Mouse (Mus musculus) hindbrain, embryonic 12.5 days (tissue): ENCODE results near the gene Fbxl17. TPM values are rescaled to one million over a fixed set of nuclear protein-coding genes. Genes with fewer than 3 reads are reported as not detected.

Experiments used
- ATAC-seq: fragments of 200-750 bp; cut with Nextera tagmentation; 2 replicates; pipeline ENCODE4 v1.8.0; 2017; ENCODE audit warnings: moderate TSS enrichment; ENCODE audit not compliant: low FRiP score
- H3K27ac ChIP-seq: fragments of 300-500 bp; sonication (generic); 2 replicates; pipeline ENCODE4 v1.5.1; 2016; ENCODE audit warnings: mild to moderate bottlenecking
- H3K27me3 ChIP-seq: fragments of 300-500 bp; sonication (generic); 2 replicates; pipeline ENCODE4 v1.6.1; 2016; ENCODE audit warnings: mild to moderate bottlenecking
- H3K36me3 ChIP-seq: fragments of 300-500 bp; sonication (generic); 2 replicates; pipeline ENCODE4 v1.6.1; 2016; ENCODE audit warnings: mild to moderate bottlenecking
- H3K4me1 ChIP-seq: fragments of 300-500 bp; sonication (generic); 2 replicates; pipeline ENCODE4 v1.6.1; 2016
- H3K4me2 ChIP-seq: fragments of 300-500 bp; sonication (generic); replicated peaks from 2 replicates; pipeline ENCODE4 v1.6.1; 2016; ENCODE audit warnings: mild to moderate bottlenecking
- H3K4me3 ChIP-seq: fragments of 300-500 bp; sonication (generic); 2 replicates; pipeline ENCODE4 v1.5.1; 2016; ENCODE audit warnings: mild to moderate bottlenecking
- H3K9ac ChIP-seq: fragments of 300-500 bp; sonication (generic); 2 replicates; pipeline ENCODE4 v1.6.1; 2016; ENCODE audit warnings: mild to moderate bottlenecking, moderate library complexity
- H3K9me3 ChIP-seq: fragments of 300-500 bp; sonication (generic); replicated peaks from 2 replicates; pipeline ENCODE4 v1.6.1; 2016; ENCODE audit warnings: mild to moderate bottlenecking
- WGBS: fragments of 180-500 bp; shearing (Covaris S2); methylation state at CpG from one replicate; pipeline ENCODE4 v1.1.7; 2016; 5-methylcytosine and 5-hydroxymethylcytosine counted together
- polyA plus RNA-seq: library from polyadenylated mRNA; unstranded; fragments of >200 nt; fragmentation: Nextera tagmentation; extraction: Ambion mirVana; gene quantifications from 2 replicates; pipeline ENCODE4 v1.2.1, GENCODE M21; 2016

The Fbxl17 gene
- polyA plus RNA-seq, 1 experiment from 2014 or later, result 10.3 TPM

DNA sequence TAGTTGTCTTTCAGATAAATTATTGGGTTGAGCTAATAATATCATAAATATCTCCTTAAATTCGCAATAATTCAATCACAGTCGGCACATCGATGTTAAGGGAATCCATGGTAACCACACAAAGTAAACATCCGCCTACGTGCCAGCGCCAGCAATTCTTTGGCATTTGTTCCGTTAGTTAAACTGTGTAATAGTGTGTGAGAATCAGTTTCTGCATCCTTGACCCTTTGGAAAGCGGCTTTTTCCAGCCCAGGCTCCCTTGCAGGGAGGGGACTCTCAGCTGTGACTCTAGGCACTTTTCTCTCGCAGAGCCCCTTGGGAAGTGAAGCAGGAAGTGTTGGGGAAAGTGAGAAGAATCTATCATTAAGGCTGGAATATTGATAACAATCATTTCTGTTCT is 314.3 kb downstream of the Fbxl17 start:
- H3K27me3 ChIP-seq, result peaks cover 7% of the 10 kb centered on the region
- H3K4me3 ChIP-seq, result no peak overlapping the region
- H3K4me1 ChIP-seq, result peaks cover 13% of the 10 kb centered on the region
- no peaks in the 10 kb centered on the region for H3K36me3 ChIP-seq
- H3K27ac ChIP-seq, result no peak overlapping the region
- no peaks in the 10 kb centered on the region for H3K9me3 ChIP-seq
- no peak overlapping the region for H3K9ac ChIP-seq
- peak overlapping the region; percentile 31 for H3K4me2 ChIP-seq
- WGBS, result 37% methylated on average over 9 of the region's 9 CpGs
- ATAC-seq, result 0 out of 2 replicates have a peak, but pooled peaks have one; percentile 54

DNA sequence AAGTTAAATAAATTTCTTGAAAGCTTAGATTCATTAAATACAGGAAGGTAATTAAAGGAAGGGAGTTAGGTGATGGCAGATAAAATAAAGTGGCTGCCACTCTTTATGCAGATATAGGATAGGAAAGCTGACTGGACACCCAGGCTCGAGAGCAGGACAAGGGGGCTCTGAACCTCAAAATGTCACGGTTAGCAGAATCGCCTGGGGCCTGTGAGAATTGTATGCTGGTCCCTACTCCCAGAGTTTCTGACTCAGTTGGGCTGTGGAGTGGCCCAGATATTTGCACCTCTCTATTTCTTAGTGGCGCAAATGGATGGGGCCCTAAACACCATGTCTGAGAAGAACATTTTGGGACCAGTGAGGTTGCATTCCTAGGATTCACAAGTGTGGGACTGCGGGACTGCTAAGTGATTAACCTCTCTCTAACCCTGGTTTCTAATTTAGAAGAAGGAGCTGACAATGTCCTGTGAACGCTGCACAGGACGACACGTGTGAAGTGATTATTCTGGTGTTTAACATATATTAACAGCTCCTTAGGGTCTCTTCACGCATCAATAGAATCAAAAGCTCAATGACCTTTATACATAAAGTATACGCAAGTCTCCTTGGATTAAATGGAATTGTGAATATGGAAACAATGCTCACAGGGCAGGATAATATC is 314.8 kb downstream of the Fbxl17 start:
- 40% methylated on average over 10 of the region's 10 CpGs for WGBS
- Histone ChIP-seq H3K4me3 (no peak overlapping the region), H3K4me1 (peaks cover 13% of the 10 kb centered on the region), H3K9me3 (no peaks in the 10 kb centered on the region), H3K27ac (no peak overlapping the region), H3K27me3 (peaks cover 7% of the 10 kb centered on the region), H3K36me3 (no peaks in the 10 kb centered on the region), H3K4me2 (peak overlapping the region; percentile 31; the same call in 1 of the 2 replicates), H3K9ac (no peak overlapping the region)
- 0 out of 2 replicates have a peak, but pooled peaks have one; percentile 26 for ATAC-seq

DNA sequence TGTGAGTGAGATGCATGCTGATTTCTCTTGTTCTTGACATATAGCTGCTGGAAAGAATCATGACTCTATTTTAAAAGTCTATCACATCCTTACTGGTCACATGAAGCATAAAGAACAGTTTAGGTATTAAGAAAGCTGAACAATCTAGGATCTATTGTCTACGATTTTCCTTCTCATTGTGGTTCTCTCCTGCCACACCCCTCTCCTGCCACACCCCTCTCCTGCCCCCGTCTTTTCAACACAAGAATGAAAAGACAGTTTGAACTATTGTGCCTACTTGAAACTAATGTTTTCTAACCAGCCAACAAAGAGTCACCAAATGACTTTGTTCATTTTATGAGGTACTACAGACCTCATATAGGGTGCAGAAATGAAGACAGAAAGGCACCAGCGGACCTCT is 316.4 kb downstream of the Fbxl17 start:
- Histone ChIP-seq H3K4me3 (no peak overlapping the region), H3K27ac (no peak overlapping the region), H3K36me3 (no peaks in the 10 kb centered on the region), H3K27me3 (peaks cover 7% of the 10 kb centered on the region), H3K9ac (no peak overlapping the region), H3K4me1 (peaks cover 13% of the 10 kb centered on the region), H3K4me2 (no peak overlapping the region), H3K9me3 (no peaks in the 10 kb centered on the region)
- WGBS, result 55% methylated on average over 3 of the region's 3 CpGs
- no peak for ATAC-seq

DNA sequence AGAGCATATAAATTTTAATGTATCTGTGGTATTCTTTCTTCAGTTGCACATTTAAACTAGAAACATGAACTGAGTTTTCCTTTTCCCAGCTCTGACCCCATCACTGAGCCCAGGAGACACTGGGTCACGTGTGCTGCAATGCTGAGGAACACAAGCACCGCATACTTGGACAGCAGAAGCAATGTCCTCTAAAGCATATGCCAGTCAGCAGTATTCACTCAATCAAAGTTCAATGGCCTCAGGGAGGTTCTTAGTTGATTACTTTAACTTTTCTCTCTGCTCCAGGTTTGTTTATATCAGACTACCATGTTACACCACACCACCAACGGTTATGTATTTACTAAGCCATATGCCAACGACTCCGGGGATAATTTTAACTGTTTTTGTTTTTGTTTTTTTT is 318.2 kb downstream of the Fbxl17 start:
- H3K4me2 ChIP-seq, result no peak overlapping the region
- H3K4me3 ChIP-seq, result no peak overlapping the region
- ATAC-seq, result no peak
- peaks cover 7% of the 10 kb centered on the region for H3K27me3 ChIP-seq
- no peaks in the 10 kb centered on the region for H3K36me3 ChIP-seq
- H3K4me1 ChIP-seq, result peaks cover 13% of the 10 kb centered on the region
- H3K9ac ChIP-seq, result no peak overlapping the region
- no peaks in the 10 kb centered on the region for H3K9me3 ChIP-seq
- 84% methylated on average over 5 of the region's 5 CpGs for WGBS
- H3K27ac ChIP-seq, result no peak overlapping the region

DNA sequence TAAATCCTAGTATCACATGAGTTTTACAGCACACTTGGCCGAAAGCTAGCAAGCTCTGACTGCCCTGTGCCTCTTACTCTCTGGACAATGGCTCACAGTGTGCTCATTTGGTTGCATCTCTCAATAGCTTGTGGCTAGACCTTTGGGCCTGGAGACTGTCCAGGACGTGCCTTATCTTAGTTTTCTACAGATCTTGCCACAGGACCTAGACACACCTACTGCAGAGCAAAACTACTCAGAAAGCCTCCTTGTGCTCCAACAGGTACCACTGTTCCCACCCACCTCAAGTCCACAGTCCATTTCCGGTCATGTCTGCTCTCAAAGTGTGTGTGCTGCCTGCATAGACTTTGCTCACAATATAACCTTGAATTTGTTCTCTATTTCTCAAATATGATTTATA is 319.8 kb downstream of the Fbxl17 start:
- Histone ChIP-seq H3K36me3 (no peaks in the 10 kb centered on the region), H3K27me3 (peaks cover 4% of the 10 kb centered on the region; the same call in 1 of the 2 replicates), H3K9ac (no peak overlapping the region), H3K27ac (no peak overlapping the region), H3K9me3 (no peaks in the 10 kb centered on the region), H3K4me1 (peaks cover 11% of the 10 kb centered on the region), H3K4me2 (no peak overlapping the region), H3K4me3 (no peak overlapping the region)
- ATAC-seq, result no peak
- WGBS, result 88% methylated on average over 3 of the region's 3 CpGs

DNA sequence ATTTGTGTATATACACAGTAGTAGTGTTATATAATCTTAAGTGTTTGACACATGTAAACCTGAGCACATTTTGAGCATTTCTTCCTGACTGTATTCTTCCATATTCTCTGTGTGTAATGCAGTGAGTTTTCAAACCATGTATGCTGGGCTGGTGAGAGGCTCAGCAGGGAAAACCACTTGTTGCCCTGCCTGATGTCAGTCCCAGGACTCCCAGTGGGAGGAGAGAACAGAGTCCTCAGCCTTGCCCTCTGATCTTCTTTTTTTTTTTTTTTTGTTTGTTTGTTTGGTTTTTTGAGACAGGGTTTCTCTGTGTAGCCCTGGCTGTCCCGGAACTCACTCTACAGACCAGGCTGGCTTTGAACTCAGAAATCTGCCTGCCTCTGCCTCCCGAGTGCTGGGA is 321.5 kb downstream of the Fbxl17 start:
- H3K4me2 ChIP-seq, result no peak overlapping the region
- no peak overlapping the region for H3K4me3 ChIP-seq
- no peaks in the 10 kb centered on the region for H3K36me3 ChIP-seq
- 85% methylated on average over 2 of the region's 2 CpGs for WGBS
- H3K4me1 ChIP-seq, result 0 out of 2 replicates have a peak, but pooled peaks cover 8% of the 10 kb centered on the region
- no peak overlapping the region for H3K27ac ChIP-seq
- H3K9me3 ChIP-seq, result no peaks in the 10 kb centered on the region
- peaks cover 4% of the 10 kb centered on the region; the same call in 1 of the 2 replicates for H3K27me3 ChIP-seq
- no peak for ATAC-seq
- no peak overlapping the region for H3K9ac ChIP-seq

DNA sequence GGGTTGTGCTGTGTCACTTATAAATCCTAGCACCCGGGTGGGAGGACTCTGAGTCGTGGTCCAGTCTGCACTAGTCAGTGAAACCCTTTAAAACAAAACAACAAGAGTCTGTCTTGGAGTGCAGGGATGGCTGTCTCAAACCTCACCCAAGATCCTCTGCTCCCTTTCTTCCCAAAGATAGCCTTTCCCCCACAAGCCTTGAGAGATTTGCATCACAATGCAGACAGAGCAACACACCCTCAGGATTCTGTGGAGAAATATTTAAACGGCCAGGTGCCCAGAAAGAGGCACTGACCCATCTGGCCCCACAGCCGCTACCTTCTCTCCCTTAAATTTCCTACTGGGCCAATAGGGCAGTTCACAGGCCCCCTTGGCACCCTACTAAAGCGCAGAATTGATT is 323.4 kb downstream of the Fbxl17 start:
- no peak overlapping the region for H3K4me3 ChIP-seq
- peaks cover 14% of the 10 kb centered on the region for H3K4me1 ChIP-seq
- 45% methylated on average over 5 of the region's 5 CpGs for WGBS
- H3K9me3 ChIP-seq, result no peaks in the 10 kb centered on the region
- peaks cover 4% of the 10 kb centered on the region; the same call in 1 of the 2 replicates for H3K27me3 ChIP-seq
- no peak overlapping the region for H3K4me2 ChIP-seq
- no peak overlapping the region for H3K9ac ChIP-seq
- no peak for ATAC-seq
- H3K36me3 ChIP-seq, result no peaks in the 10 kb centered on the region
- H3K27ac ChIP-seq, result no peak overlapping the region

DNA sequence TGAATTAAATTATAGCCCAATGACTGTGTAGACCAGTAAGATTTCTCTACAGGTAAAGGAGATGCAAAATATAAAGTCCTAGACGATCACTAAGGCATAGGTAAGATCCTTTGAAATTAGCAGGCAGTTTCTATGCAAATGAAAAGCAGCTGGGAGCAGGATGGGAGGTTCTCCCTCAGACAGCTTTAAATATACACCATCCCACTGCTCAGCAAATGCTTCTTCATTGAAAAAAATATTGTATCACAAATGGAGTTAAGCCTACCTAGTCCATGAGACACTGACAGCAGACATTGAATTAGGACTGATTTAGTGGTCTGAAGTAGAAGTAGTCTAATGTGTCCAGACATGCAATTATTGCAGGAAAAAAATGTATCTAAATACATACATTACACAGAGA is 327.1 kb downstream of the Fbxl17 start:
- no peak overlapping the region for H3K9ac ChIP-seq
- no peak overlapping the region for H3K27ac ChIP-seq
- no peak overlapping the region for H3K4me3 ChIP-seq
- WGBS, result 31% methylated on average over 1 of the region's 1 CpGs
- no peaks in the 10 kb centered on the region for H3K27me3 ChIP-seq
- peaks cover 19% of the 10 kb centered on the region for H3K4me1 ChIP-seq
- no peak overlapping the region for H3K4me2 ChIP-seq
- no peaks in the 10 kb centered on the region for H3K36me3 ChIP-seq
- H3K9me3 ChIP-seq, result no peaks in the 10 kb centered on the region
- ATAC-seq, result no peak

DNA sequence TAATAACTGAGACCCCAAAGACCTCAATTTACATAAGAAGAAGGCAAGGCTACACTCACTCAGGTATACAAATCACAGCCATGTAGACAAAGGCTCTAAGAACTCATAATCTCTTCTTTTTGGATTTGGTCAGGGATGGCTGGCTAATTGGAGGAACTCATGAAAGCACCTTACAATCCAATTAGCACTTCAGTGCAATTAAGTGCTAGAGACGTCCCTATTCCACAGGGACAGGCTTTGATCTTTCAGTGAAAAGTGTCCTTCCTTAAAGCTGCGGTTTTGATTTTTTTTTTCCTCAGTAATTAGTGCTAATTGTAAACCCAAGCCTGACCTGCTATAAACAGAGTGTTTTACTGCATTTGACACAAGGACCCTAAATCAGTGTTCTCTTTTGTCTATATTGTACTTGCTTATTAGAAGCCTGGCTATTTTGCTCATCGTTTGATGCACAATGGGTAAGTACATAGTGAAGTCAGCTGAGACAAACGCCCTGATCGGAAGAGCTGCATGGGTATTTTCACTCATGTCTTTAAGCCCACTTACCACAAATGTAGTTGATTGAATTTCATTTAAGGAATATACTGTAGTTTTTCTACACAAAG is 327.8 kb downstream of the Fbxl17 start:
- Histone ChIP-seq H3K27me3 (no peaks in the 10 kb centered on the region), H3K4me3 (no peak overlapping the region), H3K9ac (no peak overlapping the region), H3K4me2 (no peak overlapping the region), H3K27ac (no peak overlapping the region), H3K9me3 (no peaks in the 10 kb centered on the region), H3K36me3 (no peaks in the 10 kb centered on the region), H3K4me1 (peaks cover 19% of the 10 kb centered on the region)
- 23% methylated on average over 5 of the region's 5 CpGs for WGBS
- 0 out of 2 replicates have a peak, but pooled peaks have one; percentile 24 for ATAC-seq

DNA sequence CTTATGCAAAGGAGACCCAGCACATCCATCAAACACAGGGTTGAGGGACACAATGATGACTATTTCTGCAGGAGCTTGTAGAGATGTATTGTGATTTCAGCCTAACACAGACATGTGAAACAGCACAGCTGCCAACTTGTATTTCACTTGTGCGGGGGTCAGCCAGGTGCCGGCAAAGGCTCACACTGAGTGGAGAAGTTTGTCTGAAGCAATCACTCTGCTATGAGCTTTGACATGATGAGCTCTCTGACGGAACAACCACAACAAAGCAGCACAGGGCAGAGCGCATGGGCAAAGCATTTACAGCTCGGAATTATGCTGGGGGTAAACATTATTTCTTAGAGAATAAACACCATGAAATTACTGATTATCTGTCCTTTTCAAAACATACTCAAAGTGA is 328.6 kb downstream of the Fbxl17 start:
- no peak overlapping the region for H3K27ac ChIP-seq
- H3K4me3 ChIP-seq, result no peak overlapping the region
- H3K4me1 ChIP-seq, result peaks cover 15% of the 10 kb centered on the region
- no peaks in the 10 kb centered on the region for H3K9me3 ChIP-seq
- peak; percentile 32; the same call in 1 of the 2 replicates for ATAC-seq
- no peaks in the 10 kb centered on the region for H3K36me3 ChIP-seq
- no peak overlapping the region for H3K4me2 ChIP-seq
- 28% methylated on average over 5 of the region's 5 CpGs for WGBS
- H3K27me3 ChIP-seq, result no peaks in the 10 kb centered on the region
- H3K9ac ChIP-seq, result no peak overlapping the region

DNA sequence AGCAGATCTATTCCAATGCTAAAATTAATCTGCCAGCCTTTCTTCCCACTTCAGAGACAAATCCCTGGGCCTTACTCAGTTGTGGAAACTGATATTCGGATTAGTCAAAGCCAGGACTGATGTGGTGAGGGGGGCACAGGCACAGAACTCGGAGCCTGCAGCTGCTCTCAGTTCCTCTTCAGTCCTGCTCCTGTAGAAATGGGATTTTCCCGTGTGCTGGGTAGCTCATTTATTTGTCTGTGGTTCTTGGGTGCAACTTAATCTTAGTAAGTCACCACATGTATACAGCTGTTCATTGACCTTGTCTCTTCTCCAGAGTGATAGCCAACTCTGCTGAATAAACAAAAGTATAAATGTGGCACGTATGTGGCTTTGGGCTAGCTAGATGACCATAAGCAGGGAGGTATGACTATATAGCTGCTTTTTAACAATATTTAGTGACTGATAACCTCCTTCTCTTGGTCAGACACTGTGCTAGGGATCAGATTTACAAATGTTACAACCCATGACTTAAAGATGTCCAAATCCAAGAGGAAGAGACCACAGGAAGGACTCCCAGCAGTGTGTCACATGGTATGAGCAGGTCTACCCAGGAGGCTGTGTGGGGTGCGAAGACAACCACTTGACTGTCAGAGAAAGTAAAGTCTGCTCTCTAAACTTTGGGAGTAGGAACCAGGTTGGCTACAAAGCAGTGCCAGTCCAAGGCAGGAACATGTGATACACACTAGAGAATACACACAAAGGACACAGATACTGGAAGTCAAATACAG is 331.6 kb downstream of the Fbxl17 start:
- H3K9me3 ChIP-seq, result no peaks in the 10 kb centered on the region
- no peak overlapping the region for H3K27ac ChIP-seq
- no peak overlapping the region for H3K4me3 ChIP-seq
- peaks cover 11% of the 10 kb centered on the region for H3K4me1 ChIP-seq
- H3K36me3 ChIP-seq, result no peaks in the 10 kb centered on the region
- no peak overlapping the region for H3K4me2 ChIP-seq
- 80% methylated on average over 5 of the region's 5 CpGs for WGBS
- H3K9ac ChIP-seq, result no peak overlapping the region
- no peak for ATAC-seq
- no peaks in the 10 kb centered on the region for H3K27me3 ChIP-seq

DNA sequence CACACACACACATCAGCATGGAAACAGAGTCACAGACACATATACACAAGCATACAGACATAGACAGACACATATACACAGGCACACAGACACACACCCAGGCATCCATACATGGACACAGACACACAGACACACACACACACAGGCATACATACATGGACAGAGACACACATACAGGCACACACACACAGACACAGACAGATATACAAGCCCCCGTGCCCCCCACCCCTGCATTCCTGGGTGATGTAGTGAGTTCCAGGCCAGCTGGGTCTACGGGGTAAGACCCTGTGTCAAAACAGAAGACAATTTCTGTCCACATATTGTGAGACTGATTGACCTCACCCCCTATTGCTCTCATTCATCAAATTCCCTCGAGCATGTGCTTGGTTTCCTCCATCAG is 332.6 kb downstream of the Fbxl17 start:
- no peaks in the 10 kb centered on the region for H3K9me3 ChIP-seq
- no peak overlapping the region for H3K4me3 ChIP-seq
- 69% methylated on average over 3 of the region's 3 CpGs for WGBS

More for the DNA sequence above, 332.6 kb downstream of the Fbxl17 start:
- Histone ChIP-seq H3K4me1 (peaks cover 11% of the 10 kb centered on the region), H3K27ac (no peak overlapping the region), H3K9ac (no peak overlapping the region), H3K36me3 (no peaks in the 10 kb centered on the region), H3K27me3 (no peaks in the 10 kb centered on the region), H3K4me2 (no peak overlapping the region)
- no peak for ATAC-seq
